Mouse (Mus musculus): ENCODE measurements at regions not wholly inside any gene's neighbourhood (a gene's known extent, or its start where the extent isn't known, plus 50 kb on each side); places are given as distances from the start of the nearest gene placed in this dataset.

DNA sequence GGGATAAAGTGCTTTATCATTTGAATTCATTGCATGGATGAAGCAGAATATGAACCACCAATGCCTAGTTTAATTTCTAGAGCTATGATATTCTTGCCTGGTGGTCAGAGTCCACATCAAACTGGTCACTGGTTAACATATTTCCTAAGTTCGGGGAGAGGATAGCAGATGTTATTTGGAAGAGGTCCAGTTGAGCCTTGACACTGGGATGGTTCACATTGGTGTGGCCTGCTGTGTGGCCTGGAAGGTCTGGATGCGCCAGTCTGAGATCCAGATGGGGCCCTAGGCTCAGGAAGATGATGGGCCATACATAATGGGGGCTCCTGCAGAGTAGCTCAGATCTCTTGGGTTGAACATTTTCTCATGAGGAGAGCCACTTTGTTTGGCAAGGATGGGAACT is 127.3 kb upstream of the Id2 start:
- TF ChIP-seq CTCF (conservative IDR thresholded peaks at IDR 0.05; ENCODE audit: low read length) (no peak), POU5F1 (IDR thresholded peaks at IDR 0.05; ENCODE audit: borderline replicate concordance, low read length) (no peak), NANOG (IDR thresholded peaks at IDR 0.05; ENCODE audit: borderline replicate concordance, low read length) (no peak)
